ENCODE assay signal across 19 mouse cellular contexts in the genomic region with DNA sequence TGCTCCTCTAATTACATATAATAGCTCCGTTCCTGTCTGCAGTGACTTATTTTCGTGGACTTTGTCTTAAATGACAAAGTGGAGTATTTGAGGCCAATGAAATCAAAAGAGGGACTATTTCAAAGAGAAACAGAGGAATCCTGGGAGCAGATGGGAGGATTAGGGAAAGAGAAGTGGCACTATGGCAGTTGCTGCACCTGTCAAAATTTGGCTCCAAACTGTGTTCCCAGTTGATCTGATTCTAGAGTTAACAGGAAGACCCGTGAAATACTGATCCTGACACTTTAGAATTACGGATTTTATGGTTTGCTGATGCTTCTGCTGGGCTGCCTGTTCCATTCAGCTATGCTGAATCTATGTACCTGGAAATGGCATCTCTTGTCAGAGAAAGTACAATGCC.
A peak's percentile ranks its signal among the peaks of the same experiment; 100 is the strongest.
DNase-seq lines count a peak whose midpoint lies in the region; ATAC-seq and TF ChIP-seq lines count a peak whose summit lies in the region.
"Had no signal": no experiment of that assay in that cellular context is flagged by ENCODE, and none has a peak within 500 bp of the region (broad histone marks: within the 10 kb centered on the region; RNA-seq: fewer than 3 reads in every experiment).

No protein-coding gene starts in this region.

- no peak overlapping the region for H3K27ac ChIP-seq in hindbrain, postnatal 0 days
- H3K27ac ChIP-seq in hindbrain, embryonic 14.5 days: no peak overlapping the region
- H3K27ac ChIP-seq: embryonic facial prominence, embryonic 12.5 days; forebrain, embryonic 13.5 days; hindbrain, embryonic 10.5 days; hindbrain, embryonic 15.5 days had no signal

- H3K36me3 ChIP-seq in hindbrain, postnatal 0 days (ENCODE audit: insufficient read depth, low read length): no peaks in the 10 kb centered on the region
- no peaks in the 10 kb centered on the region for H3K36me3 ChIP-seq in hindbrain, embryonic 14.5 days (replicated peaks; ENCODE audit: control insufficient read depth, insufficient read depth)
- H3K36me3 ChIP-seq: embryonic facial prominence, embryonic 12.5 days; heart, embryonic 12.5 days; hindbrain, embryonic 10.5 days; hindbrain, embryonic 15.5 days had no signal

- no peaks in the 10 kb centered on the region for H3K27me3 ChIP-seq in hindbrain, postnatal 0 days (ENCODE audit: insufficient read depth, low read length)
- no peaks in the 10 kb centered on the region for H3K27me3 ChIP-seq in hindbrain, embryonic 14.5 days (ENCODE audit: control insufficient read depth, insufficient read depth, low read length)
- H3K27me3 ChIP-seq: embryonic facial prominence, embryonic 12.5 days; forebrain, embryonic 13.5 days; heart, embryonic 12.5 days; hindbrain, embryonic 15.5 days had no signal

- no peak overlapping the region for H3K4me2 ChIP-seq in hindbrain, postnatal 0 days (ENCODE audit: low read depth, low read length)
- H3K4me2 ChIP-seq in hindbrain, embryonic 14.5 days (replicated peaks): no peak overlapping the region
- H3K4me2 ChIP-seq: embryonic facial prominence, embryonic 12.5 days; forebrain, embryonic 13.5 days; heart, embryonic 12.5 days; hindbrain, embryonic 15.5 days had no signal

- H3K4me1 ChIP-seq in hindbrain, postnatal 0 days (ENCODE audit: insufficient read depth, low read length): no peaks in the 10 kb centered on the region
- H3K4me1 ChIP-seq in hindbrain, embryonic 14.5 days (replicated peaks; ENCODE audit: control insufficient read depth, insufficient read depth, low read length): no peaks in the 10 kb centered on the region
- H3K4me1 ChIP-seq: embryonic facial prominence, embryonic 12.5 days; forebrain, embryonic 13.5 days; heart, embryonic 12.5 days; hindbrain, embryonic 10.5 days; hindbrain, embryonic 15.5 days had no signal

- no peak for TF ChIP-seq CTCF in hindbrain, postnatal 0 days (IDR thresholded peaks at IDR 0.05; ENCODE audit: low read depth)

- peak; percentile 47 for DNase-seq in cerebellum, adult 9-11 months
- no peak for DNase-seq in cerebellum, adult 8-10 months
- DNase-seq in hindbrain, postnatal 0 days (ENCODE audit: low spot score): peak; percentile 5
- DNase-seq in hindbrain, embryonic 14.5 days (ENCODE audit: low spot score): no peak
- peak; percentile 60 to 61 for DNase-seq in cerebellum, postnatal 10 days
- DNase-seq in cerebellum, postnatal 36 days: peak; percentile 19 to 26
- no peak for DNase-seq in yolk sac, embryonic 10.5 days (ENCODE audit: low spot score)
- DNase-seq: adrenal gland, adult 2 months; adrenal gland, postnatal 25 days; embryo, embryonic 11 days; gastrocnemius, postnatal 25 days; kidney, adult 8-10 months had no signal

- no peaks in the 10 kb centered on the region for H3K9me3 ChIP-seq in hindbrain, postnatal 0 days (ENCODE audit: low read length)
- no peaks in the 10 kb centered on the region for H3K9me3 ChIP-seq in hindbrain, embryonic 14.5 days (ENCODE audit: control insufficient read depth, low read length)
- H3K9me3 ChIP-seq: embryonic facial prominence, embryonic 12.5 days; forebrain, embryonic 13.5 days; heart, embryonic 12.5 days; hindbrain, embryonic 10.5 days; hindbrain, embryonic 15.5 days had no signal

- 69% methylated on average over 4 of the region's 4 CpGs for WGBS in hindbrain, postnatal 0 days
- WGBS in hindbrain, embryonic 14.5 days: 75% methylated on average over 4 of the region's 4 CpGs

- ATAC-seq in hindbrain, postnatal 0 days: no peak
- ATAC-seq in hindbrain, embryonic 14.5 days (ENCODE audit: low FRiP score): no peak
- ATAC-seq: forebrain, embryonic 13.5 days; inflammation-experienced regulatory T-cells, adult 6 months; intestine, postnatal 0 days had no signal

- no peak overlapping the region for H3K9ac ChIP-seq in hindbrain, postnatal 0 days (replicated peaks; ENCODE audit: low read length)
- no peak overlapping the region for H3K9ac ChIP-seq in hindbrain, embryonic 14.5 days
- H3K9ac ChIP-seq: embryonic facial prominence, embryonic 12.5 days; forebrain, embryonic 13.5 days; heart, embryonic 12.5 days; hindbrain, embryonic 15.5 days had no signal

- H3K4me3 ChIP-seq in hindbrain, postnatal 0 days (ENCODE audit: low read length): no peak overlapping the region
- no peak overlapping the region for H3K4me3 ChIP-seq in hindbrain, embryonic 14.5 days (replicated peaks; ENCODE audit: low read length)
- H3K4me3 ChIP-seq: embryonic facial prominence, embryonic 12.5 days; forebrain, embryonic 13.5 days; heart, embryonic 12.5 days; hindbrain, embryonic 10.5 days; hindbrain, embryonic 15.5 days had no signal

Comparison
In these comparisons a context has a peak if more than half of its experiments do, and no peak if none do; other contexts are left out.
1. DNase-seq: peak in cerebellum, adult 9-11 months (single experiment), hindbrain, postnatal 0 days (single experiment), cerebellum, postnatal 10 days (2 of 2) and cerebellum, postnatal 36 days (2 of 2); none in cerebellum, adult 8-10 months (single experiment), hindbrain, embryonic 14.5 days (single experiment) and yolk sac, embryonic 10.5 days (single experiment).